Mouse (Mus musculus): Measurements from ENCODE around the gene Neurl3. TPM values are rescaled to one million over a fixed set of nuclear protein-coding genes. Genes with fewer than 3 reads are reported as not detected.

Neurl3 gene
- polyA plus RNA-seq, 1 experiment from 2014 or later = 0.51 TPM

DNA sequence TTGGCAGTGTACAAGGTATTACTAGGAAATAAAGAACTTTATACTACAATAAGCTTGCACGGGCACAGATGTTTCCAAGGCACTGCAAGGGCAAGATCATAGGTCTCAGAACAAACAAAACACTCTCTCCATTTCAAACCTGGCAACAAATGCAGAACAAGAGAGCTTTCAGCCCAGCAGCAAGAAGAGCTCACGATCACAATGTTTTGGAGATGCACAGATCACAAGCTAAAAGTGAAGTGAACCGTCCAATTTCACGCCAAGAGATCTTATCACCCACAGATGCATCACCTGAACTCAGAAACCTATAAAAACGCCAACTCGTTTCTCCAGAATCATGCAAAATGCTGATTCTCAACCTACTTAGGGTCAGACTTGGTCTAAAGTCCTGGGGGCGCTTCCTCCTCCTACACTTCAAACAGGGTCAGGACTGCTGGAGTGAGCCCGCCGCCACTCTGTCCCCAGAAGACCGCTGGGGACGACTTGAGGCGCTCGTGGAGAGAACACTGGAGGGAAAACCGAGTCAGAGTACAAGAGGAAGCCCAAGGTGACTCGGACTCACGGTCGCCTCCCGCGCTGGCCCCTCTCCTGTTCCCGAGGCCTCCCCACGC, 30.9 kb downstream of the Neurl3 start:
- Histone ChIP-seq H3K36me3 (ENCODE audit: control insufficient read depth, insufficient read depth, low read length) (no peaks in the 10 kb centered on the region), H3K27ac (ENCODE audit: low read depth, low read length) (peak overlapping the region; percentile 82), H3K9ac (ENCODE audit: low read length) (peak overlapping the region; percentile 85), H3K9me3 (replicated peaks; ENCODE audit: control insufficient read depth, low read length) (no peaks in the 10 kb centered on the region), H3K27me3 (replicated peaks; ENCODE audit: control insufficient read depth, insufficient read depth, low read length) (no peaks in the 10 kb centered on the region), H3K4me2 (ENCODE audit: low read length) (peak overlapping the region; percentile 82), H3K4me3 (ENCODE audit: low read depth, low read length) (peak overlapping the region; percentile 87), H3K4me1 (ENCODE audit: control insufficient read depth, insufficient read depth, low read length) (peaks cover 10% of the 10 kb centered on the region)
- ATAC-seq = peak; percentile 48; the same call in 1 of the 2 replicates
- no peak for DNase-seq (ENCODE audit: low spot score)
- 4% methylated on average over 21 of the region's 21 CpGs for WGBS

DNA sequence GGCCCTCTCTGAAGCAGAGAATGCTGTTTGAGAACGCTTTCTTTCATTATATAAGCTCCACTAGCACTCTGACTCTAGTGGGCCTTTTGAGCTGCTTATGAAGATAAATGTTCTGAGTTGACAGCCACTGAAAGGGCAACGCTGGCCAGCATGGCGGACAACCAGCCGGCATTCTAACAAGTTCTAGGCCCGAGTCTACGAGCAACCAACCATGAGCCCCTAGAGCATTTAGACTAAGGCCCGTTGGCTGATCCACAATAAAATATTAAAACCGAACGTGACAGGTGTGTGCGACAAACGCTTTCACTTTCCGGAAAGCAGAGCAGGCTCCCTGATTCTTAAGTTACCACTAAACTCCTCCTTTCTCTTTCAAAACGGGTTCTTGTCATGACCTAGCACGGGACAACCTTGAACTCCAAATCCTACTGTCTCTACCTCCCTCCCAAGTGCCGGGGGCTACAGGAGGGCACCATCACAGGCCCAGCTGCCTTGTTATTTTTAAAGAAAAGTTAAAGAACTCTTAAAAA, 32.5 kb downstream of the Neurl3 start:
- Histone ChIP-seq H3K9ac (ENCODE audit: low read length) (no peak overlapping the region), H3K27ac (ENCODE audit: low read depth, low read length) (no peak overlapping the region), H3K36me3 (ENCODE audit: control insufficient read depth, insufficient read depth, low read length) (no peaks in the 10 kb centered on the region), H3K4me2 (ENCODE audit: low read length) (no peak overlapping the region), H3K9me3 (replicated peaks; ENCODE audit: control insufficient read depth, low read length) (no peaks in the 10 kb centered on the region), H3K4me3 (ENCODE audit: low read depth, low read length) (no peak overlapping the region), H3K4me1 (ENCODE audit: control insufficient read depth, insufficient read depth, low read length) (peaks cover 10% of the 10 kb centered on the region), H3K27me3 (replicated peaks; ENCODE audit: control insufficient read depth, insufficient read depth, low read length) (no peaks in the 10 kb centered on the region)
- 94% methylated on average over 15 of the region's 15 CpGs for WGBS
- ATAC-seq (no peak), DNase-seq (ENCODE audit: low spot score) (no peak)

DNA sequence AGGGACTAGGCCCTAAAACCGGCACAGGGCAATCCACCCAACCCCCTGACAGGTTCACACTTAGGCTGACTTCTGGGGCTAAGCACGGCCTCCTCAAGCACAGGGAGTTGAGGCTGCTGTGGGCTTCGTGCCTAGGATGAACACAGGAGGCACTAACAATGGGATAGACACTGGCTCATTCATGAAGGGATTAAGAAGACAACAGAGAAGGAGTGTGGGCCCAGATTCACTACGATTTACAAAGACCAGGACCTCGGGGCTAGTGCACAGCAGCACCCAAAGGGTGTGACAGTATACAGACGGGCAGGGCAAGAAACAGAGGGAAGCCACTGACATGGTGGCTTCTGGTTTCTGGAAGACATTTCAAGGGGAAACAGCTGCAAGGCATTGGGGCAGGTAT, 34.3 kb downstream of the Neurl3 start:
- Histone ChIP-seq H3K27ac (ENCODE audit: low read depth, low read length) (no peak overlapping the region), H3K9me3 (replicated peaks; ENCODE audit: control insufficient read depth, low read length) (no peaks in the 10 kb centered on the region), H3K36me3 (ENCODE audit: control insufficient read depth, insufficient read depth, low read length) (no peaks in the 10 kb centered on the region; the same call in 1 of the 2 replicates), H3K27me3 (replicated peaks; ENCODE audit: control insufficient read depth, insufficient read depth, low read length) (no peaks in the 10 kb centered on the region), H3K4me2 (ENCODE audit: low read length) (no peak overlapping the region), H3K4me3 (ENCODE audit: low read depth, low read length) (no peak overlapping the region), H3K4me1 (ENCODE audit: control insufficient read depth, insufficient read depth, low read length) (peaks cover 10% of the 10 kb centered on the region), H3K9ac (ENCODE audit: low read length) (no peak overlapping the region)
- DNase-seq (ENCODE audit: low spot score) = no peak
- ATAC-seq = no peak
- WGBS = 11% methylated on average over 6 of the region's 6 CpGs

DNA sequence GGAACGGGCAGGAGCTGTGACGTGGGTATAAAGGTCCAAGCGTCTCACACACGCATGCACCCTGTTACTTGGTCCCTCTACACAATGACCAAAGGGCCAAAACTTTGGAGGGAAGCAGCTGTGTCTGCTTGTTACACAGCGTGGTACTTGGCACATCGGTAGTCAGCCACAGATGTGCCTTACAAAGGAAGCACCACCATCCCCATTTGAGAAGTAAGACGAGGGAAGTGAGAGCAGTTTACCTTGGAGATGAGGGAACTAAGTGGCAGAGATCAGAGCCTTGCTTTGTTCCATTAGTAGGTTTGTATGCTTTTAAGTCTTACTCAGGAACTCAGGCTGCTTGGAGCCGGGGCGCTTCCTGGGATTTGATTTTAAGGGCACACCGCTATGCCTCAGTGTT, 35.1 kb downstream of the Neurl3 start:
- no peak overlapping the region for H3K4me3 ChIP-seq (ENCODE audit: low read depth, low read length)
- no peaks in the 10 kb centered on the region for H3K9me3 ChIP-seq (replicated peaks; ENCODE audit: control insufficient read depth, low read length)
- 88% methylated on average over 10 of the region's 10 CpGs for whole genome bisulfite sequencing

DNA sequence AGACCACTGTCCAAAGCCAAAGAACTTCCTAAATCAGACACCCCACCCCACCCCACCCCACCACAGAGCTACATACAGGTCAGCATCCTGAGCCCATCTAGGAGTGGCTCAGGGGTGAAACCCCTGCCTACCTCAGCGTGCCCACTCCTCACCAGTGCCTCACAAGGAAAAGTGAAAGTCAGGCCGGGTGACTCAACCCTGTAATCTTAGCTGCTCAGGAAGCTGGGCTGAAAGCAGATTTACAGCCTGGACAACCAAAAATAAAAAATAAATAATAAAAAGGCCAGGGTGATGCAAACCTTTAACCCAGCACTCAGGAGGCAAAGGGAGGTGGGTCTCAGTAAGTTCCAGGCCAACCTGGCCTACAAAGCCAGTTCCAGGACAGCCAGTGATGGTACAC, 38.6 kb downstream of the Neurl3 start:
- H3K36me3 ChIP-seq (ENCODE audit: control insufficient read depth, insufficient read depth, low read length) = peaks cover 21% of the 10 kb centered on the region
- H3K9me3 ChIP-seq (replicated peaks; ENCODE audit: control insufficient read depth, low read length) = no peaks in the 10 kb centered on the region
- H3K4me3 ChIP-seq (ENCODE audit: low read depth, low read length) = no peak overlapping the region
- no peak overlapping the region for H3K4me2 ChIP-seq (ENCODE audit: low read length)
- 82% methylated on average over 2 of the region's 2 CpGs for WGBS
- ATAC-seq (no peak), DNase-seq (ENCODE audit: low spot score) (no peak)
- H3K27me3 ChIP-seq (replicated peaks; ENCODE audit: control insufficient read depth, insufficient read depth, low read length) = no peaks in the 10 kb centered on the region
- H3K4me1 ChIP-seq (ENCODE audit: control insufficient read depth, insufficient read depth, low read length) = no peaks in the 10 kb centered on the region
- H3K27ac ChIP-seq (ENCODE audit: low read depth, low read length) = no peak overlapping the region
- H3K9ac ChIP-seq (ENCODE audit: low read length) = no peak overlapping the region

More for the DNA sequence above, 35.1 kb downstream of the Neurl3 start:
- DNase-seq (ENCODE audit: low spot score) = no peak
- Histone ChIP-seq H3K4me2 (ENCODE audit: low read length) (no peak overlapping the region), H3K36me3 (ENCODE audit: control insufficient read depth, insufficient read depth, low read length) (peaks cover 7% of the 10 kb centered on the region), H3K9ac (ENCODE audit: low read length) (no peak overlapping the region), H3K27ac (ENCODE audit: low read depth, low read length) (no peak overlapping the region), H3K4me1 (ENCODE audit: control insufficient read depth, insufficient read depth, low read length) (peaks cover 10% of the 10 kb centered on the region), H3K27me3 (replicated peaks; ENCODE audit: control insufficient read depth, insufficient read depth, low read length) (no peaks in the 10 kb centered on the region)
- ATAC-seq = no peak

DNA sequence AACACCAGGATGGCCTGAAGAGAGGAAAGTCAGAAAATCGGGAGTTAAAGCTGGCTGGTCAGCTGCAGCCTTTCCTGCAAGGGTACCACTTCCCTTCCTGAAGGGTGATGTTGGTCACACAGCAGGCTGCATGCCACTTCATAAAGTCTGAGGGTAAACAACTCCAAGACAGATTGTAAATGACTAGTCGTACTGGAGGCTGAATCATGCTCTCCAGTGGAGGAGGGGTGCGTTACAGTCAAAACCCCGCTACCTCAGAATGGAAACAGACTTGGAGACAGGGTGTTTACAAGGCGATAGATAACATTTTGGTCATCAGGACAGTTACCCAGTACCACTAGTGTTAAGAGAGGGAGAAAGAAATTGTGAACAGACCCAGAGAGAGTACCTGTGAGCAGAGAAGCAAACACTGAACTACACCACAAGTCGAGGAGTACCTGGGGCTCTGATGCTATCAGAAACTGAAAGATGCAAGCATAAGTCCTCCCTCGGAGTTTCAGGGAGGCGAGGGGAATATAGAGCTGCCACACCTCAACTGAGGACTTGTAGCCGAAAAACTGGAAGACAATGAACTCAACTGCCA, 39.3 kb downstream of the Neurl3 start:
- Histone ChIP-seq H3K9ac (ENCODE audit: low read length) (no peak overlapping the region), H3K36me3 (ENCODE audit: control insufficient read depth, insufficient read depth, low read length) (peaks cover 24% of the 10 kb centered on the region), H3K4me3 (ENCODE audit: low read depth, low read length) (no peak overlapping the region), H3K27ac (ENCODE audit: low read depth, low read length) (no peak overlapping the region), H3K9me3 (replicated peaks; ENCODE audit: control insufficient read depth, low read length) (no peaks in the 10 kb centered on the region), H3K4me1 (ENCODE audit: control insufficient read depth, insufficient read depth, low read length) (no peaks in the 10 kb centered on the region), H3K27me3 (replicated peaks; ENCODE audit: control insufficient read depth, insufficient read depth, low read length) (no peaks in the 10 kb centered on the region), H3K4me2 (ENCODE audit: low read length) (no peak overlapping the region)
- DNase-seq (ENCODE audit: low spot score) (no peak), ATAC-seq (no peak)
- WGBS = 90% methylated on average over 9 of the region's 9 CpGs

DNA sequence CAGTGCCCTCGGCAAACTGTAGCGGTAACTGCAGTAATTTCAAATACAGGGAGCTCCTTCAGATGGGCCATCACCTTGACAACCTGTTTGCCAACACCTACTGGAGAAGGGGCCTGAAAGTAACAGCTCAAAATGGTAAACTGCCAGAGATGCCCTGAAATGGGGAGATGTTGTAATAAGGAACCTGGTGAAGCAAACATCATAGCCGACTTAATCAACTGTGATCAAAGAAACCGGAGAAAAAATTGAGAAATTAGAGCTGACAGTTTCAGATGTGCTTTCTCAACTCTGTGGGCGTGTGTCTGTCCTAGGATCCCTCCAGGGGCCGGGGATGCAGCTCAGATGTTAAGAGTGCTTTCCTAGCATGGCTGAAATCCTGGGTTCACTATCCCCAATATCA, 41.3 kb downstream of the Neurl3 start:
- no peak overlapping the region for H3K9ac ChIP-seq (ENCODE audit: low read length)
- no peak overlapping the region for H3K4me2 ChIP-seq (ENCODE audit: low read length)
- 91% methylated on average over 6 of the region's 6 CpGs for WGBS
- no peaks in the 10 kb centered on the region for H3K4me1 ChIP-seq (ENCODE audit: control insufficient read depth, insufficient read depth, low read length)
- no peaks in the 10 kb centered on the region for H3K27me3 ChIP-seq (replicated peaks; ENCODE audit: control insufficient read depth, insufficient read depth, low read length)
- H3K36me3 ChIP-seq (ENCODE audit: control insufficient read depth, insufficient read depth, low read length) = peaks cover 35% of the 10 kb centered on the region
- H3K9me3 ChIP-seq (replicated peaks; ENCODE audit: control insufficient read depth, low read length) = no peaks in the 10 kb centered on the region
- ATAC-seq (no peak), DNase-seq (ENCODE audit: low spot score) (no peak)
- no peak overlapping the region for H3K4me3 ChIP-seq (ENCODE audit: low read depth, low read length)
- H3K27ac ChIP-seq (ENCODE audit: low read depth, low read length) = no peak overlapping the region

DNA sequence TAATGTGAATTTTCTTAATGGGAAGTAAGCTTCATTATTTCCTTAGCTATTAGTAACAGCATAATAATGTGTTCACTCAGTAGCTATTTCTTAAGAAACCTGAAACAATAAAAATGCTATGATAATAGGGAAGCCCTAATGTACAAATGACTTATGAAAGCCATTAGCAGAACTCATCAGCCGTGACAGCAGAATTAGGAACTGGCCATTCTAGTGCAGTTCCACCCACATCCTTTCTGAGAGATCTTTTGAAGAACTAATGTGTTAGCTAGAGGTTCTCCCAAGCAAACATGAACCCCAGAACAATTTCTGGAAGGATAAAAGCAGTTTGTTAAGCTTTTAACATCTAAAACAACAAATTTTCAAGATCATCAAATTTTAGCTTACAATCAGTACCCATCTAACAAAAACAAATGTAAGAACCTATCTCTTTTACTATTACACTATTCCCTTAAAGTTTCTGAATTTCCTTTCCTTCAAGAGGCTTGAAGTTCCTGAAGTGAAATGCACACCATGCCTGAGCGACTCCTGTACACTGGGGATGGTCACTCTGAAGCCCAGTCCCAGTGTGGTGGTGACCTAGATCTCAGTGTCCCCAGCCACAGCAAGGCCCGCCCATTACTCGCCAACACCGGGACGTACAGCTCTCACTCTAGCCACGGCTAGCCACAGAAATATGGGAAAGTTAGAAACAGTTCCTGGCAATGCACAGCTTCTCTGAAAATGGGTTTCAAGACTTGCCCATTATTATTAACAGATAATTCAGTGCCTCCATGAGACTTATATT, 43.4 kb downstream of the Neurl3 start:
- no peaks in the 10 kb centered on the region for H3K9me3 ChIP-seq (replicated peaks; ENCODE audit: control insufficient read depth, low read length)
- no peak overlapping the region for H3K27ac ChIP-seq (ENCODE audit: low read depth, low read length)
- DNase-seq (ENCODE audit: low spot score) (no peak), ATAC-seq (no peak)
- no peak overlapping the region for H3K9ac ChIP-seq (ENCODE audit: low read length)
- no peak overlapping the region for H3K4me2 ChIP-seq (ENCODE audit: low read length)
- H3K36me3 ChIP-seq (ENCODE audit: control insufficient read depth, insufficient read depth, low read length) = peaks cover 51% of the 10 kb centered on the region
- 85% methylated on average over 7 of the region's 7 CpGs for WGBS
- H3K4me3 ChIP-seq (ENCODE audit: low read depth, low read length) = no peak overlapping the region
- no peaks in the 10 kb centered on the region for H3K4me1 ChIP-seq (ENCODE audit: control insufficient read depth, insufficient read depth, low read length)
- no peaks in the 10 kb centered on the region for H3K27me3 ChIP-seq (replicated peaks; ENCODE audit: control insufficient read depth, insufficient read depth, low read length)

DNA sequence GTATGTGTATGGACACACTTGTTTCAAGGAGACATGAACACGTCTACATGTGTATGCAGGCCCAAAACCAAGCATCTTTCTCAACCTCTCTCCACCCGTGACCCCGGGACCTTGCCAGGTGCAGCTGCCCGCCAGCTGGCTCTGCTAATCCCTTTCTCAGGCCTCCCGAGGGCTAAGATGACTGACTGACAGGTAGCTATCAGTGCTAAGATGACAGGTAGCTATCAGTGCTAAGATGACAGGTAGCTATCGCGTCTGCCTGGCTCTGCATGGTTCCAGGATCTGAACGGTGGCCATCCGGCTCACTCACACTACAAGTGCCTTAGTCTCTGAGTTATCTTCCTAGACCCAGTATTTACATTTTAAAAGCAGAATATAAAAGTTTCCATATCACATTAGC, 46.0 kb downstream of the Neurl3 start:
- H3K9me3 ChIP-seq (replicated peaks; ENCODE audit: control insufficient read depth, low read length) = no peaks in the 10 kb centered on the region
- H3K27ac ChIP-seq (ENCODE audit: low read depth, low read length) = no peak overlapping the region
- H3K36me3 ChIP-seq (ENCODE audit: control insufficient read depth, insufficient read depth, low read length) = peaks cover 56% of the 10 kb centered on the region
- 89% methylated on average over 9 of the region's 9 CpGs for WGBS
- H3K4me3 ChIP-seq (ENCODE audit: low read depth, low read length) = no peak overlapping the region
- ATAC-seq (no peak), DNase-seq (ENCODE audit: low spot score) (no peak)
- no peak overlapping the region for H3K4me2 ChIP-seq (ENCODE audit: low read length)
- H3K27me3 ChIP-seq (replicated peaks; ENCODE audit: control insufficient read depth, insufficient read depth, low read length) = no peaks in the 10 kb centered on the region
- no peak overlapping the region for H3K9ac ChIP-seq (ENCODE audit: low read length)
- no peaks in the 10 kb centered on the region for H3K4me1 ChIP-seq (ENCODE audit: control insufficient read depth, insufficient read depth, low read length)
